Mouse (Mus musculus) kidney, embryonic 15.5 days (tissue): Measurements from ENCODE around the gene Phf21b. TPM values are rescaled to one million over a fixed set of nuclear protein-coding genes. Genes with fewer than 3 reads are reported as not detected.

ENCODE experiments used
- ATAC-seq: fragments of 200-750 bp; cut with Nextera tagmentation; replicated peaks from 2 replicates; pipeline ENCODE4 v1.8.0; 2017; ENCODE audit warnings: moderate TSS enrichment; ENCODE audit not compliant: low FRiP score
- H3K27ac ChIP-seq: fragments of 300-500 bp; sonication (generic); 2 replicates; pipeline ENCODE4 v1.5.1; 2015; ENCODE audit warnings: mild to moderate bottlenecking, inconsistent platforms
- H3K27me3 ChIP-seq: fragments of 300-500 bp; sonication (generic); 2 replicates; pipeline ENCODE4 v1.6.1; 2015; ENCODE audit warnings: inconsistent platforms
- H3K36me3 ChIP-seq: fragments of 300-500 bp; sonication (generic); 2 replicates; pipeline ENCODE4 v1.6.1; 2015; ENCODE audit warnings: inconsistent platforms
- H3K4me1 ChIP-seq: fragments of 300-500 bp; sonication (generic); 2 replicates; pipeline ENCODE4 v1.6.1; 2015; ENCODE audit warnings: inconsistent platforms
- H3K4me2 ChIP-seq: fragments of 300-500 bp; sonication (generic); 2 replicates; pipeline ENCODE4 v1.6.1; 2015; ENCODE audit warnings: moderate library complexity, mild to moderate bottlenecking, inconsistent platforms
- H3K4me3 ChIP-seq: fragments of 300-500 bp; sonication (generic); replicated peaks from 2 replicates; pipeline ENCODE4 v1.5.1; 2015; ENCODE audit warnings: mild to moderate bottlenecking, inconsistent platforms
- H3K9ac ChIP-seq: fragments of 300-500 bp; sonication (generic); 2 replicates; pipeline ENCODE4 v1.6.1; 2015; ENCODE audit warnings: mild to moderate bottlenecking, inconsistent platforms
- H3K9me3 ChIP-seq: fragments of 300-500 bp; sonication (generic); replicated peaks from 2 replicates; pipeline ENCODE4 v1.6.1; 2016; ENCODE audit warnings: inconsistent platforms
- WGBS: fragments of 180-500 bp; shearing (Covaris S2); methylation state at CpG from one replicate; pipeline ENCODE4 v1.1.7; 2015; ENCODE audit warnings: mixed read lengths; 5-methylcytosine and 5-hydroxymethylcytosine counted together
- polyA plus RNA-seq: library from polyadenylated mRNA; unstranded; fragments of >200 nt; fragmentation: Nextera tagmentation; extraction: Ambion mirVana; gene quantifications from 2 replicates; pipeline ENCODE4 v1.2.1, GENCODE M21; 2015

Gene Phf21b
- polyA plus RNA-seq, 1 experiment from 2014 or later, result 0.23 TPM

GRCm38 (mm10) chr15:84841925-84842821, 13.7 kb downstream of the Phf21b start:
- no peaks in the 10 kb centered on the region for H3K27me3 ChIP-seq
- peaks cover 25% of the 10 kb centered on the region for H3K4me1 ChIP-seq
- H3K36me3 ChIP-seq, result no peaks in the 10 kb centered on the region
- H3K9me3 ChIP-seq, result no peaks in the 10 kb centered on the region
- 0 out of 2 replicates have a peak, but pooled peaks have one; percentile 49 for ATAC-seq
- H3K27ac ChIP-seq, result peak overlapping the region; percentile 71
- H3K9ac ChIP-seq, result no peak overlapping the region
- 18% methylated on average over 19 of the region's 19 CpGs for WGBS
- H3K4me3 ChIP-seq, result no peak overlapping the region
- H3K4me2 ChIP-seq, result peak overlapping the region; percentile 27

GRCm38 (mm10) chr15:84840560-84840959, 15.3 kb downstream of the Phf21b start:
- H3K9ac ChIP-seq, result no peak overlapping the region
- no peak overlapping the region for H3K4me2 ChIP-seq
- WGBS, result 65% methylated on average over 3 of the region's 3 CpGs
- H3K36me3 ChIP-seq, result no peaks in the 10 kb centered on the region
- no peaks in the 10 kb centered on the region for H3K27me3 ChIP-seq
- peaks cover 25% of the 10 kb centered on the region for H3K4me1 ChIP-seq
- no peak overlapping the region for H3K4me3 ChIP-seq
- no peaks in the 10 kb centered on the region for H3K9me3 ChIP-seq
- no peak for ATAC-seq
- H3K27ac ChIP-seq, result no peak overlapping the region

GRCm38 (mm10) chr15:84839521-84839920, 16.3 kb downstream of the Phf21b start:
- Histone ChIP-seq H3K4me3 (no peak overlapping the region), H3K9ac (no peak overlapping the region), H3K36me3 (no peaks in the 10 kb centered on the region), H3K9me3 (no peaks in the 10 kb centered on the region), H3K4me1 (peaks cover 25% of the 10 kb centered on the region), H3K27me3 (no peaks in the 10 kb centered on the region), H3K4me2 (no peak overlapping the region), H3K27ac (no peak overlapping the region)
- 75% methylated on average over 3 of the region's 3 CpGs for WGBS
- no peak for ATAC-seq

GRCm38 (mm10) chr15:84837896-84838295, 18.0 kb downstream of the Phf21b start:
- Histone ChIP-seq H3K4me3 (no peak overlapping the region), H3K4me2 (no peak overlapping the region), H3K9ac (no peak overlapping the region), H3K27ac (no peak overlapping the region), H3K4me1 (peaks cover 15% of the 10 kb centered on the region), H3K9me3 (no peaks in the 10 kb centered on the region), H3K27me3 (no peaks in the 10 kb centered on the region), H3K36me3 (no peaks in the 10 kb centered on the region)
- ATAC-seq, result no peak
- 81% methylated on average over 6 of the region's 6 CpGs for WGBS

- H3K9me3 ChIP-seq, result no peaks in the 10 kb centered on the region
- H3K4me3 ChIP-seq, result no peak overlapping the region
- ATAC-seq, result peak; percentile 76; the same call in 1 of the 2 replicates
- H3K9ac ChIP-seq, result no peak overlapping the region
- no peak overlapping the region for H3K4me2 ChIP-seq
- H3K36me3 ChIP-seq, result no peaks in the 10 kb centered on the region
- no peaks in the 10 kb centered on the region for H3K4me1 ChIP-seq
- H3K27ac ChIP-seq, result no peak overlapping the region
- WGBS, result 4% methylated on average over 15 of the region's 15 CpGs
- H3K27me3 ChIP-seq, result no peaks in the 10 kb centered on the region
These were observed 26.4 kb downstream of the Phf21b start for GRCm38 (mm10) chr15:84829416-84829815.

- Histone ChIP-seq H3K4me1 (no peaks in the 10 kb centered on the region), H3K9ac (no peak overlapping the region), H3K36me3 (no peaks in the 10 kb centered on the region), H3K27me3 (no peaks in the 10 kb centered on the region), H3K9me3 (no peaks in the 10 kb centered on the region), H3K4me2 (no peak overlapping the region), H3K4me3 (no peak overlapping the region), H3K27ac (no peak overlapping the region)
- 91% methylated on average over 12 of the region's 12 CpGs for WGBS
- no peak for ATAC-seq
These were observed 27.2 kb downstream of the Phf21b start for GRCm38 (mm10) chr15:84828603-84829002.

GRCm38 (mm10) chr15:84823086-84823485, 32.8 kb downstream of the Phf21b start:
- H3K9me3 ChIP-seq, result no peaks in the 10 kb centered on the region
- WGBS, result 85% methylated on average over 4 of the region's 4 CpGs
- no peaks in the 10 kb centered on the region for H3K27me3 ChIP-seq
- H3K36me3 ChIP-seq, result no peaks in the 10 kb centered on the region
- H3K4me2 ChIP-seq, result no peak overlapping the region
- H3K4me1 ChIP-seq, result no peaks in the 10 kb centered on the region
- ATAC-seq, result no peak
- H3K9ac ChIP-seq, result no peak overlapping the region
- H3K4me3 ChIP-seq, result no peak overlapping the region
- no peak overlapping the region for H3K27ac ChIP-seq

GRCm38 (mm10) chr15:84820811-84821210, 35.0 kb downstream of the Phf21b start:
- 86% methylated on average over 4 of the region's 4 CpGs for WGBS
- Histone ChIP-seq H3K9me3 (no peaks in the 10 kb centered on the region), H3K36me3 (no peaks in the 10 kb centered on the region), H3K4me3 (no peak overlapping the region), H3K9ac (no peak overlapping the region), H3K4me2 (no peak overlapping the region), H3K4me1 (no peaks in the 10 kb centered on the region), H3K27ac (no peak overlapping the region), H3K27me3 (no peaks in the 10 kb centered on the region)
- ATAC-seq, result no peak

- Histone ChIP-seq H3K4me2 (no peak overlapping the region), H3K9me3 (no peaks in the 10 kb centered on the region), H3K27ac (no peak overlapping the region), H3K4me3 (no peak overlapping the region), H3K27me3 (no peaks in the 10 kb centered on the region), H3K36me3 (no peaks in the 10 kb centered on the region), H3K9ac (no peak overlapping the region), H3K4me1 (no peaks in the 10 kb centered on the region)
- 76% methylated on average over 11 of the region's 11 CpGs for WGBS
- ATAC-seq, result no peak
These were observed 37.6 kb downstream of the Phf21b start for GRCm38 (mm10) chr15:84818284-84818683.

- Histone ChIP-seq H3K4me2 (no peak overlapping the region), H3K4me3 (no peak overlapping the region), H3K27ac (no peak overlapping the region), H3K27me3 (no peaks in the 10 kb centered on the region), H3K9me3 (no peaks in the 10 kb centered on the region), H3K9ac (no peak overlapping the region), H3K36me3 (no peaks in the 10 kb centered on the region), H3K4me1 (no peaks in the 10 kb centered on the region)
- 85% methylated on average over 3 of the region's 3 CpGs for WGBS
- ATAC-seq, result no peak
These were observed 38.3 kb downstream of the Phf21b start for GRCm38 (mm10) chr15:84817589-84817988.

- no peaks in the 10 kb centered on the region for H3K9me3 ChIP-seq
- ATAC-seq, result no peak
- no peaks in the 10 kb centered on the region for H3K36me3 ChIP-seq
- H3K9ac ChIP-seq, result no peak overlapping the region
- whole genome bisulfite sequencing, result 49% methylated on average over 4 of the region's 4 CpGs
- H3K27ac ChIP-seq, result no peak overlapping the region
- H3K4me2 ChIP-seq, result no peak overlapping the region
- H3K27me3 ChIP-seq, result no peaks in the 10 kb centered on the region
- no peaks in the 10 kb centered on the region for H3K4me1 ChIP-seq
- H3K4me3 ChIP-seq, result no peak overlapping the region
These were observed 40.7 kb downstream of the Phf21b start for GRCm38 (mm10) chr15:84815171-84815570.

GRCm38 (mm10) chr15:84812831-84813357, 43.0 kb downstream of the Phf21b start:
- Histone ChIP-seq H3K27me3 (no peaks in the 10 kb centered on the region), H3K9ac (no peak overlapping the region), H3K27ac (no peak overlapping the region), H3K4me1 (no peaks in the 10 kb centered on the region), H3K4me3 (no peak overlapping the region), H3K36me3 (no peaks in the 10 kb centered on the region), H3K4me2 (no peak overlapping the region), H3K9me3 (no peaks in the 10 kb centered on the region)
- WGBS, result 68% methylated on average over 11 of the region's 11 CpGs
- ATAC-seq, result no peak
